Mouse (Mus musculus): ENCODE data around the gene Cnpy2. TPM values are rescaled to one million over a fixed set of nuclear protein-coding genes. Genes with fewer than 3 reads are reported as not detected.
"Not testable (repeated sequence)": the region's sequence is repeated elsewhere in the genome, so short reads cannot be mapped to it uniquely, and the experiment has no call there.

Cnpy2 gene
- polyA plus RNA-seq, 1 experiment from 2014 or later = 256 TPM

GRCm38 (mm10) chr10:128332358-128333249 is 10.3 kb downstream of the Cnpy2 start:
- H3K9ac ChIP-seq (ENCODE audit: low read length); H3K4me3 ChIP-seq (ENCODE audit: low read depth, low read length); H3K4me2 ChIP-seq (ENCODE audit: low read length); H3K27ac ChIP-seq (ENCODE audit: low read depth, low read length); H3K9me3 ChIP-seq (replicated peaks; ENCODE audit: control insufficient read depth, low read length); ATAC-seq; H3K4me1 ChIP-seq (ENCODE audit: control insufficient read depth, insufficient read depth, low read length); DNase-seq (ENCODE audit: low spot score); H3K27me3 ChIP-seq (replicated peaks; ENCODE audit: control insufficient read depth, insufficient read depth, low read length): not testable (repeated sequence)
- peaks cover 17% of the 10 kb centered on the region for H3K36me3 ChIP-seq (ENCODE audit: control insufficient read depth, insufficient read depth, low read length)
- WGBS = 82% methylated on average over 5 of the region's 6 CpGs

GRCm38 (mm10) chr10:128335582-128335981 is 13.3 kb downstream of the Cnpy2 start:
- Histone ChIP-seq H3K36me3 (ENCODE audit: control insufficient read depth, insufficient read depth, low read length) (peaks cover 5% of the 10 kb centered on the region), H3K9me3 (replicated peaks; ENCODE audit: control insufficient read depth, low read length) (no peaks in the 10 kb centered on the region), H3K4me1 (ENCODE audit: control insufficient read depth, insufficient read depth, low read length) (peaks cover 10% of the 10 kb centered on the region), H3K4me3 (ENCODE audit: low read depth, low read length) (no peak overlapping the region), H3K27me3 (replicated peaks; ENCODE audit: control insufficient read depth, insufficient read depth, low read length) (no peaks in the 10 kb centered on the region), H3K9ac (ENCODE audit: low read length) (no peak overlapping the region), H3K4me2 (ENCODE audit: low read length) (no peak overlapping the region), H3K27ac (ENCODE audit: low read depth, low read length) (no peak overlapping the region)
- no peak for ATAC-seq
- WGBS = 0% methylated on average over 4 of the region's 4 CpGs
- peak; percentile 78 for DNase-seq (ENCODE audit: low spot score)

GRCm38 (mm10) chr10:128336195-128336594 is 13.9 kb downstream of the Cnpy2 start:
- DNase-seq (ENCODE audit: low spot score) = no peak
- no peaks in the 10 kb centered on the region for H3K27me3 ChIP-seq (replicated peaks; ENCODE audit: control insufficient read depth, insufficient read depth, low read length)
- H3K9ac ChIP-seq (ENCODE audit: low read length) = no peak overlapping the region
- H3K4me1 ChIP-seq (ENCODE audit: control insufficient read depth, insufficient read depth, low read length) = peaks cover 10% of the 10 kb centered on the region
- H3K36me3 ChIP-seq (ENCODE audit: control insufficient read depth, insufficient read depth, low read length) = peaks cover 5% of the 10 kb centered on the region
- no peaks in the 10 kb centered on the region for H3K9me3 ChIP-seq (replicated peaks; ENCODE audit: control insufficient read depth, low read length)
- no peak for ATAC-seq
- H3K4me3 ChIP-seq (ENCODE audit: low read depth, low read length) = no peak overlapping the region
- no peak overlapping the region for H3K27ac ChIP-seq (ENCODE audit: low read depth, low read length)
- WGBS = 95% methylated on average over 3 of the region's 3 CpGs
- no peak overlapping the region for H3K4me2 ChIP-seq (ENCODE audit: low read length)

GRCm38 (mm10) chr10:128336597-128336996 is 14.3 kb downstream of the Cnpy2 start:
- peak overlapping the region; percentile 84; the same call in 1 of the 2 replicates for H3K4me2 ChIP-seq (ENCODE audit: low read length)
- no peak for ATAC-seq
- no peak for DNase-seq (ENCODE audit: low spot score)
- H3K27me3 ChIP-seq (replicated peaks; ENCODE audit: control insufficient read depth, insufficient read depth, low read length) = no peaks in the 10 kb centered on the region
- no peaks in the 10 kb centered on the region for H3K9me3 ChIP-seq (replicated peaks; ENCODE audit: control insufficient read depth, low read length)
- H3K27ac ChIP-seq (ENCODE audit: low read depth, low read length) = no peak overlapping the region
- peaks cover 5% of the 10 kb centered on the region for H3K36me3 ChIP-seq (ENCODE audit: control insufficient read depth, insufficient read depth, low read length)
- H3K4me1 ChIP-seq (ENCODE audit: control insufficient read depth, insufficient read depth, low read length) = peaks cover 10% of the 10 kb centered on the region
- no peak overlapping the region for H3K9ac ChIP-seq (ENCODE audit: low read length)
- H3K4me3 ChIP-seq (ENCODE audit: low read depth, low read length) = peak overlapping the region; percentile 61; the same call in 1 of the 2 replicates
- 92% methylated on average over 3 of the region's 3 CpGs for WGBS

- Histone ChIP-seq H3K4me3 (ENCODE audit: low read depth, low read length) (peak within 1 kb of the TSS; percentile 61), H3K9me3 (replicated peaks; ENCODE audit: control insufficient read depth, low read length) (no peaks in the 10 kb centered on the region), H3K9ac (ENCODE audit: low read length) (peak within 1 kb of the TSS; percentile 91), H3K4me1 (ENCODE audit: control insufficient read depth, insufficient read depth, low read length) (peaks cover 10% of the 10 kb centered on the region), H3K36me3 (ENCODE audit: control insufficient read depth, insufficient read depth, low read length) (peaks cover 5% of the 10 kb centered on the region), H3K4me2 (ENCODE audit: low read length) (peak within 1 kb of the TSS; percentile 84), H3K27me3 (replicated peaks; ENCODE audit: control insufficient read depth, insufficient read depth, low read length) (no peaks in the 10 kb centered on the region), H3K27ac (ENCODE audit: low read depth, low read length) (peak within 1 kb of the TSS; percentile 84)
- ATAC-seq (peak; percentile 98), DNase-seq (ENCODE audit: low spot score) (peak; percentile 99)
- WGBS = under 1% methylated on average over 60 of the region's 61 CpGs
These were observed 15.3 kb downstream of the Cnpy2 start, which contains the start of gene Cs for GRCm38 (mm10) chr10:128337306-128338181. Cs (plus strand) TSS chr10:128337734.

GRCm38 (mm10) chr10:128338415-128338814 is 16.2 kb downstream of the Cnpy2 start:
- peak overlapping the region; percentile 84 for H3K4me2 ChIP-seq (ENCODE audit: low read length)
- DNase-seq (ENCODE audit: low spot score) (no peak), ATAC-seq (no peak)
- no peak overlapping the region; the same call in 1 of the 2 replicates for H3K27ac ChIP-seq (ENCODE audit: low read depth, low read length)
- WGBS = 27% methylated on average over 5 of the region's 5 CpGs
- H3K36me3 ChIP-seq (ENCODE audit: control insufficient read depth, insufficient read depth, low read length) = peaks cover 5% of the 10 kb centered on the region
- peaks cover 10% of the 10 kb centered on the region for H3K4me1 ChIP-seq (ENCODE audit: control insufficient read depth, insufficient read depth, low read length)
- no peaks in the 10 kb centered on the region for H3K27me3 ChIP-seq (replicated peaks; ENCODE audit: control insufficient read depth, insufficient read depth, low read length)
- H3K9me3 ChIP-seq (replicated peaks; ENCODE audit: control insufficient read depth, low read length) = no peaks in the 10 kb centered on the region
- H3K9ac ChIP-seq (ENCODE audit: low read length) = peak overlapping the region; percentile 91
- peak overlapping the region; percentile 61 for H3K4me3 ChIP-seq (ENCODE audit: low read depth, low read length)

- peaks cover 5% of the 10 kb centered on the region for H3K36me3 ChIP-seq (ENCODE audit: control insufficient read depth, insufficient read depth, low read length)
- WGBS = 84% methylated on average over 2 of the region's 2 CpGs
- DNase-seq (ENCODE audit: low spot score) (no peak), ATAC-seq (no peak)
- H3K4me3 ChIP-seq (ENCODE audit: low read depth, low read length) = no peak overlapping the region
- no peak overlapping the region for H3K9ac ChIP-seq (ENCODE audit: low read length)
- peaks cover 10% of the 10 kb centered on the region for H3K4me1 ChIP-seq (ENCODE audit: control insufficient read depth, insufficient read depth, low read length)
- H3K27me3 ChIP-seq (replicated peaks; ENCODE audit: control insufficient read depth, insufficient read depth, low read length) = no peaks in the 10 kb centered on the region
- no peak overlapping the region for H3K27ac ChIP-seq (ENCODE audit: low read depth, low read length)
- no peaks in the 10 kb centered on the region for H3K9me3 ChIP-seq (replicated peaks; ENCODE audit: control insufficient read depth, low read length)
- H3K4me2 ChIP-seq (ENCODE audit: low read length) = peak overlapping the region; percentile 84
These were observed 16.7 kb downstream of the Cnpy2 start for GRCm38 (mm10) chr10:128338948-128339347.

- Histone ChIP-seq H3K36me3 (ENCODE audit: control insufficient read depth, insufficient read depth, low read length) (peaks cover 5% of the 10 kb centered on the region), H3K4me3 (ENCODE audit: low read depth, low read length) (no peak overlapping the region), H3K27me3 (replicated peaks; ENCODE audit: control insufficient read depth, insufficient read depth, low read length) (no peaks in the 10 kb centered on the region), H3K9me3 (replicated peaks; ENCODE audit: control insufficient read depth, low read length) (no peaks in the 10 kb centered on the region), H3K4me1 (ENCODE audit: control insufficient read depth, insufficient read depth, low read length) (peaks cover 13% of the 10 kb centered on the region), H3K4me2 (ENCODE audit: low read length) (no peak overlapping the region), H3K9ac (ENCODE audit: low read length) (no peak overlapping the region), H3K27ac (ENCODE audit: low read depth, low read length) (no peak overlapping the region)
- DNase-seq (ENCODE audit: low spot score) = no peak
- ATAC-seq = no peak
- WGBS = 81% methylated on average over 2 of the region's 2 CpGs
These were observed 18.0 kb downstream of the Cnpy2 start for GRCm38 (mm10) chr10:128340257-128340656.
